ENCODE assay signal across 27 mouse cellular contexts in the genomic region with DNA sequence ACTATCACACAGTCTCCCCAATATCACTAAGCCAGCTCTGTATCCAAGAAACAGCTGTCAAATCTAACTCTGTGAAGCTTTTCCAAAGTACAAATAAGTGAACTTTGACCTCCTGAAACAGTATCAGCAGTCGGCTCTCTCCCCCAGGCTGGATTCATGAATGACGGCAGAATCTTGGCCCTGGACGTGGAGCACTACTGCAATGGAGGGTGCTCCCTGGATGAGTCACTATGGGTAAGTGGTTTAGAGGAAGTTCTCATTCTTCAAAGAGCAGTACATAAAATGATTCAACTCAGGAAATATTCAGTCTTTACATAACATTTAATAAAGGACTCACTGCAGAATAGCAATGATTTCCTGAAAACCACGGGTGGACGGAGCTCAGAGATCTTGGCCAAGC. TPM values are rescaled to one million over a fixed set of nuclear protein-coding genes. Genes with fewer than 3 reads are reported as not detected.
DNase-seq lines count a peak whose midpoint lies in the region; ATAC-seq and TF ChIP-seq lines count a peak whose summit lies in the region.
"Had no signal": no experiment of that assay in that cellular context is flagged by ENCODE, and none has a peak within 500 bp of the region (broad histone marks: within the 10 kb centered on the region; RNA-seq: fewer than 3 reads in every experiment).

No protein-coding gene starts in this region.

- no peak overlapping the region for H3K4me2 ChIP-seq in lung, postnatal 0 days (replicated peaks; ENCODE audit: low read depth, low read length)
- H3K4me2 ChIP-seq: embryonic facial prominence, embryonic 12.5 days; forebrain, embryonic 13.5 days; forebrain, embryonic 15.5 days had no signal

- 48% methylated on average over 5 of the region's 5 CpGs for WGBS in lung, postnatal 0 days

- ATAC-seq in lung, postnatal 0 days, result peak; percentile 26; the same call in 1 of the 2 replicates
- ATAC-seq: activated CD4-positive, CD25-positive, alpha-beta regulatory T cell, adult 4 months; CD4-positive, CD25-positive, alpha-beta regulatory T cell, adult 4 months; forebrain, embryonic 13.5 days; forebrain, embryonic 15.5 days; forebrain, postnatal 0 days; Patski had no signal

- H3K36me3 ChIP-seq in lung, postnatal 0 days (ENCODE audit: insufficient read depth, low read length), result no peaks in the 10 kb centered on the region
- H3K36me3 ChIP-seq: embryonic facial prominence, embryonic 10.5 days; embryonic facial prominence, embryonic 12.5 days; forebrain, embryonic 15.5 days; G1E had no signal

- TF ChIP-seq EP300 in lung, postnatal 0 days (IDR thresholded peaks at IDR 0.05), result no peak

- H3K27me3 ChIP-seq in lung, postnatal 0 days (replicated peaks; ENCODE audit: insufficient read depth, low read length), result no peaks in the 10 kb centered on the region
- H3K27me3 ChIP-seq: CH12.LX; embryonic facial prominence, embryonic 12.5 days; forebrain, embryonic 13.5 days; forebrain, embryonic 15.5 days; Patski had no signal

- no peak overlapping the region for H3K27ac ChIP-seq in lung, postnatal 0 days (ENCODE audit: low read length)
- H3K27ac ChIP-seq: embryonic facial prominence, embryonic 10.5 days; embryonic facial prominence, embryonic 12.5 days; forebrain, embryonic 13.5 days; forebrain, embryonic 15.5 days had no signal

- no peaks in the 10 kb centered on the region for H3K4me1 ChIP-seq in lung, postnatal 0 days (ENCODE audit: insufficient read depth, low read depth, low read length)
- H3K4me1 ChIP-seq: embryonic facial prominence, embryonic 10.5 days; embryonic facial prominence, embryonic 12.5 days; forebrain, embryonic 13.5 days; forebrain, embryonic 15.5 days had no signal

- no peaks in the 10 kb centered on the region for H3K9me3 ChIP-seq in lung, postnatal 0 days (ENCODE audit: low read length)
- H3K9me3 ChIP-seq: embryonic facial prominence, embryonic 10.5 days; embryonic facial prominence, embryonic 12.5 days; forebrain, embryonic 13.5 days; forebrain, embryonic 15.5 days; G1E had no signal

- no peak overlapping the region for H3K4me3 ChIP-seq in lung, postnatal 0 days (ENCODE audit: low read depth, low read length)
- H3K4me3 ChIP-seq: embryonic facial prominence, embryonic 10.5 days; embryonic facial prominence, embryonic 12.5 days; forebrain, embryonic 13.5 days; forebrain, embryonic 15.5 days had no signal

- TF ChIP-seq CTCF in lung, postnatal 0 days (IDR thresholded peaks at IDR 0.05), result no peak

- DNase-seq in heart, adult 11 months, result peak; percentile 87
- no peak for DNase-seq in heart, adult 9 months (ENCODE audit: low spot score in 2 of 2)
- peak; percentile 23 for DNase-seq in lung, postnatal 0 days (ENCODE audit: low spot score)
- no peak for DNase-seq in lung, postnatal 14 days
- DNase-seq in 3T3-L1 (ENCODE audit: low read depth, low spot score), result peak; percentile 33
- DNase-seq in Muller cell, postnatal 12 days (ENCODE audit: inconsistent ontology term), result peak; percentile 6
- no peak for DNase-seq in right cerebral cortex, postnatal 25 days
- DNase-seq in urinary bladder, postnatal 4 days (ENCODE audit: low spot score in 2 of 2), result no peak
- DNase-seq: adrenal gland, adult 8-10 months; adrenal gland, postnatal 14 days; adrenal gland, postnatal 36 days; B cell, adult 2 months; cerebellum, adult 11-12 months; cerebellum, adult 2 months; cerebellum, adult 9-10 months; cerebellum, postnatal 10 days; cerebellum, postnatal 25 days; forebrain, postnatal 0 days had no signal

- no peak overlapping the region for H3K9ac ChIP-seq in lung, postnatal 0 days (replicated peaks; ENCODE audit: low read depth)
- H3K9ac ChIP-seq: embryonic facial prominence, embryonic 12.5 days; forebrain, embryonic 13.5 days; forebrain, embryonic 15.5 days; forebrain, postnatal 0 days had no signal

RNA-seq across cellular contexts. Expression of a gene that starts 31.6 kb away (rescaled TPM):
- 9.4 and 9.9 TPM in 2 replicates for polyA plus RNA-seq in lung, postnatal 0 days (2015; fragmentation: Nextera tagmentation; extraction: Ambion mirVana)
- polyA plus RNA-seq: activated CD4-positive, CD25-positive, alpha-beta regulatory T cell, adult 4 months; CD4-positive, CD25-positive, alpha-beta regulatory T cell, adult 4 months; forebrain, embryonic 13.5 days; G1E had no signal

RNA-seq across cellular contexts. Expression of a gene that starts 51.6 kb away (rescaled TPM):
- 1.8 and 2.4 TPM in 2 replicates for polyA plus RNA-seq in lung, postnatal 0 days (2015; fragmentation: Nextera tagmentation; extraction: Ambion mirVana)
- polyA plus RNA-seq: activated CD4-positive, CD25-positive, alpha-beta regulatory T cell, adult 4 months; G1E had no signal

Comparison
In these comparisons a context has a peak if more than half of its experiments do, and no peak if none do; other contexts are left out.
1. DNase-seq: peak in heart, adult 11 months (single experiment), lung, postnatal 0 days (single experiment), 3T3-L1 (single experiment) and Muller cell, postnatal 12 days (single experiment); none in heart, adult 9 months (0 of 2), lung, postnatal 14 days (single experiment), right cerebral cortex, postnatal 25 days (single experiment) and urinary bladder, postnatal 4 days (0 of 2).